Mouse (Mus musculus): Measurements from ENCODE around the gene 4933415A04Rik.

DNA sequence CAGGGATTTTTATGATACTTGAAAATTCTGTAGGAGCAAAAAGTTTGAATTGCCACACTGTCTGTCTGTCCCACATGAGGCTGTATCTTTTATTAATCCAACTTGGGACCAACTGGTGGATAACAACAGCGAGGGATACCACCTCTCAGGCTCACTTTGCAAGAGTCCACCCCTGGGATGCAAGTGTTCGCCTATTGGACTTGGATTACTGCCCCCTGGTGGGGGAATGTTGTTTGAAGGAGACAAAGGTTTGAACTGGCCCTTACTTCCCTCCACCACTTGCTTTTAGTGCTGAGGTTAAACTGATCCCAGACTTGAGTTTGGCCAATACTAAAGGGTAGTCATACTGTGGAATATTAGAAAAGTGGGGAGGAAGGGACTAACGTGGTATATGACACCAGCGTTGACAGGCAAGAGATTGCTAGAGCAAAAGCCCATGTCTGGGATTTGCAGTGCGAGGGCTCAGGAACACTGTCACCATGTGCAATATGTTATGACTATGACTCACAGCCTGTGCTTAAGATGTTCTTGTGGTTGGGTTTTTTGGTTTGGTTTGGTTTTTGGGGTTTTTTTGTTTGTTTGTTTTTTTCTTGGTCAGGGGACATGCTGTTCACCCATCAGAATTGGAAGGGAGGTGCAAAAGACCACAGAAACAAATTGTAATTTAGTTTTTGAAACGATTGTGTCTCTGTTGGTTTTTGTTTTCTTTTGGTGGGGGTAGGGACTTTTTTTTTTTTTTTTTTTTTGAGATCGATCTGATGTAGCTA lies at the start of gene 4933415A04Rik:
- TF ChIP-seq CTCF (IDR thresholded peaks at IDR 0.05; ENCODE audit: extremely low read depth, insufficient read length, insufficient replicate concordance, low read depth, low read length): peak; percentile 72; the same call in 1 of the 2 replicates
- TF ChIP-seq POLR2A (IDR thresholded peaks at IDR 0.05; ENCODE audit: low read depth, low read length): no peak

All from small intestine, adult 2 months (tissue).